Mouse (Mus musculus): ENCODE data around the gene Arhgap18. TPM values are rescaled to one million over a fixed set of nuclear protein-coding genes. Genes with fewer than 3 reads are reported as not detected.

Gene Arhgap18
- total and polyA plus RNA-seq, 2 experiments from 2014 or later = 5.3 to 8.3 TPM

DNA sequence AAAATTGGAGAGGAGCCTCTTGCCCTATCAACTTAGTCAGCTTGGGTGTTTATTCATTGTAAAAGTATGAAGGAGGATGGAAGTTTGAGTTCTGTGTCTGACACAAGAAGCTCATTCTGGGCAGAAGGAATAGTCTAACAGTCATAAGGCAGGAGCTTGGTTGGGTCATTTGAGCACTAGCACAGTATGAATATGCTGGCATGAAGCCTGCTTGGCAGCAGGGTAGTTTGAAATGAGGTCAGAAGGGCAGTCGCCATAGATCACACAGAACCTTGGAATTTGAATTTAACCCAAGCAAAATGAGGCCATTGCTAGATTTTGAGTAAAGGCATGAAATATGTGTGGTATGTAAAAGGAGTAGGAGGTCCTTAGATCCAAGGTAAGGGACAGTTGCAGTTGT lies 139.9 kb downstream of the Arhgap18 start:
- Histone ChIP-seq H3K27me3 (ENCODE audit: insufficient read depth, low read length) (no peaks in the 10 kb centered on the region), H3K36me3 (ENCODE audit: insufficient read depth, low read length) (no peaks in the 10 kb centered on the region), H3K9me3 (ENCODE audit: low read length) (no peaks in the 10 kb centered on the region), H3K27ac (no peak overlapping the region), H3K4me3 (ENCODE audit: low read length) (no peak overlapping the region), H3K9ac (replicated peaks; ENCODE audit: low read length) (no peak overlapping the region), H3K4me2 (ENCODE audit: low read depth, low read length) (no peak overlapping the region), H3K4me1 (ENCODE audit: insufficient read depth, low read length) (no peaks in the 10 kb centered on the region)
- DNase-seq (ENCODE audit: low spot score) = no peak
- ATAC-seq = no peak
- WGBS = 58% methylated on average over 1 of the region's 1 CpGs
- no peak for TF ChIP-seq CTCF (IDR thresholded peaks at IDR 0.05; ENCODE audit: low read depth)

GRCm38 (mm10) chr10:26895726-26896125 lies 142.5 kb downstream of the Arhgap18 start:
- Histone ChIP-seq H3K4me1 (ENCODE audit: insufficient read depth, low read length) (no peaks in the 10 kb centered on the region), H3K4me2 (ENCODE audit: low read depth, low read length) (no peak overlapping the region), H3K27me3 (ENCODE audit: insufficient read depth, low read length) (no peaks in the 10 kb centered on the region), H3K9me3 (ENCODE audit: low read length) (no peaks in the 10 kb centered on the region), H3K4me3 (ENCODE audit: low read length) (no peak overlapping the region), H3K36me3 (ENCODE audit: insufficient read depth, low read length) (no peaks in the 10 kb centered on the region), H3K9ac (replicated peaks; ENCODE audit: low read length) (no peak overlapping the region), H3K27ac (no peak overlapping the region)
- no peak for DNase-seq (ENCODE audit: low spot score)
- ATAC-seq = no peak
- no peak for TF ChIP-seq CTCF (IDR thresholded peaks at IDR 0.05; ENCODE audit: low read depth)
- 82% methylated on average over 6 of the region's 6 CpGs for WGBS

DNA sequence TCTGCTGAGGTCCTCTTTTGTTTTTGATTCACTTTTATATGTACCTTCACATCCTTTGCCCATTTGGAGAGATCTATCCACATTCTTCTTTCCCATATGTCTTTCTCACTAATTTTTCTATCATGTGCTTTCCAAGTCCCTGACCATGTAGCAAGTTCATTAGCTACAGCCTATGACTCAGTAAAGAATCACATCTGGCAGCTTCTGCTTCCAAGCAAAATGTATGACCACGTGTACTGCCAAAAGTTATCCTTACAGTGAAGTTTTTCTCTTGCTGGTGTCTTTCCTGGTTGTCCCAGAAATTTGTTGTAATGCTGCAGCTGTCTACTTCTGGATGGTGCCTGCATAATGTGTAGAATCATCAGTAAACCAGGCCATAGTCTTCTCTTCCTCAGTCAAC lies 147.2 kb downstream of the Arhgap18 start:
- Histone ChIP-seq H3K4me2 (ENCODE audit: low read depth, low read length) (no peak overlapping the region), H3K4me1 (ENCODE audit: insufficient read depth, low read length) (no peaks in the 10 kb centered on the region), H3K9ac (replicated peaks; ENCODE audit: low read length) (no peak overlapping the region), H3K27me3 (ENCODE audit: insufficient read depth, low read length) (no peaks in the 10 kb centered on the region), H3K4me3 (ENCODE audit: low read length) (no peak overlapping the region), H3K9me3 (ENCODE audit: low read length) (no peaks in the 10 kb centered on the region), H3K27ac (no peak overlapping the region), H3K36me3 (ENCODE audit: insufficient read depth, low read length) (no peaks in the 10 kb centered on the region)
- DNase-seq (ENCODE audit: low spot score) (no peak), ATAC-seq (no peak)
- TF ChIP-seq CTCF (IDR thresholded peaks at IDR 0.05; ENCODE audit: low read depth) = no peak
- 76% methylated on average over 1 of the region's 1 CpGs for WGBS

DNA sequence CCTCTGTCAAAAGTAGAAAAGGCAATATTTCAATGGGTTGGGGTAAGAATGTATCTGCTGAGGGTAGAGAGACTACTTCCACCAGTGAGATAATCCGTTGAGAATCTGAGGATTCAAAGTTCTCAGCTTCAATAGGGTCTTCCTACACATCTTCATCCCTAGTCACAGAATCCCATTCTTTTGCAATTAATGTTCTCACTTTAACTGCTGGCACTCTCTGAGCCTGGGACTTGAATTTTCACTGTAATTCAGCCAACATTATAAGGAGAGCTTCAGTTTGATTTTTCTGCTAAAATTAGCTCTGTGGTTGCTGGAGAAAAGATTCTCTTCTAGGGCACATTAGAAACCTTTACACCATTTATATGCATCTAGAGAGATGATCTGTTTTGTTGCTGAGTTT lies 150.6 kb downstream of the Arhgap18 start:
- H3K4me1 ChIP-seq (ENCODE audit: insufficient read depth, low read length) = no peaks in the 10 kb centered on the region
- H3K4me3 ChIP-seq (ENCODE audit: low read length) = no peak overlapping the region
- H3K27me3 ChIP-seq (ENCODE audit: insufficient read depth, low read length) = no peaks in the 10 kb centered on the region
- ATAC-seq = no peak
- no peaks in the 10 kb centered on the region for H3K9me3 ChIP-seq (ENCODE audit: low read length)
- no peak overlapping the region for H3K9ac ChIP-seq (replicated peaks; ENCODE audit: low read length)
- no peaks in the 10 kb centered on the region for H3K36me3 ChIP-seq (ENCODE audit: insufficient read depth, low read length)
- H3K27ac ChIP-seq = no peak overlapping the region
- H3K4me2 ChIP-seq (ENCODE audit: low read depth, low read length) = no peak overlapping the region
- no peak for DNase-seq (ENCODE audit: low spot score)
- no peak for TF ChIP-seq CTCF (IDR thresholded peaks at IDR 0.05; ENCODE audit: low read depth)
- WGBS = 81% methylated on average over 1 of the region's 1 CpGs

- no peak overlapping the region for H3K4me2 ChIP-seq (ENCODE audit: low read depth, low read length)
- H3K9me3 ChIP-seq (ENCODE audit: low read length) = no peaks in the 10 kb centered on the region
- H3K9ac ChIP-seq (replicated peaks; ENCODE audit: low read length) = no peak overlapping the region
- WGBS = 84% methylated on average over 3 of the region's 3 CpGs
- no peak for TF ChIP-seq CTCF (IDR thresholded peaks at IDR 0.05; ENCODE audit: low read depth)
- H3K4me3 ChIP-seq (ENCODE audit: low read length) = no peak overlapping the region
- DNase-seq (ENCODE audit: low spot score) = no peak
- H3K27me3 ChIP-seq (ENCODE audit: insufficient read depth, low read length) = no peaks in the 10 kb centered on the region
- H3K4me1 ChIP-seq (ENCODE audit: insufficient read depth, low read length) = no peaks in the 10 kb centered on the region
- no peak overlapping the region for H3K27ac ChIP-seq
- no peaks in the 10 kb centered on the region for H3K36me3 ChIP-seq (ENCODE audit: insufficient read depth, low read length)
- ATAC-seq = no peak
Measured at GRCm38 (mm10) chr10:26911176-26911575, 158.0 kb downstream of the Arhgap18 start.

GRCm38 (mm10) chr10:26912112-26912797 lies 159.0 kb downstream of the Arhgap18 start:
- TF ChIP-seq CTCF (IDR thresholded peaks at IDR 0.05; ENCODE audit: low read depth) = no peak
- Histone ChIP-seq H3K36me3 (ENCODE audit: insufficient read depth, low read length) (no peaks in the 10 kb centered on the region), H3K4me3 (ENCODE audit: low read length) (no peak overlapping the region), H3K9me3 (ENCODE audit: low read length) (no peaks in the 10 kb centered on the region), H3K9ac (replicated peaks; ENCODE audit: low read length) (no peak overlapping the region), H3K27me3 (ENCODE audit: insufficient read depth, low read length) (no peaks in the 10 kb centered on the region), H3K4me1 (ENCODE audit: insufficient read depth, low read length) (no peaks in the 10 kb centered on the region), H3K4me2 (ENCODE audit: low read depth, low read length) (no peak overlapping the region), H3K27ac (no peak overlapping the region)
- ATAC-seq (peak; percentile 72), DNase-seq (ENCODE audit: low spot score) (peak; percentile 60)
- 40% methylated on average over 7 of the region's 7 CpGs for WGBS

GRCm38 (mm10) chr10:26912807-26913206 lies 159.6 kb downstream of the Arhgap18 start:
- WGBS = 64% methylated on average over 1 of the region's 1 CpGs
- DNase-seq (ENCODE audit: low spot score) (no peak), ATAC-seq (peak; percentile 58; the same call in 1 of the 2 replicates)
- Histone ChIP-seq H3K27ac (no peak overlapping the region), H3K4me3 (ENCODE audit: low read length) (no peak overlapping the region), H3K4me1 (ENCODE audit: insufficient read depth, low read length) (no peaks in the 10 kb centered on the region), H3K9ac (replicated peaks; ENCODE audit: low read length) (no peak overlapping the region), H3K27me3 (ENCODE audit: insufficient read depth, low read length) (no peaks in the 10 kb centered on the region), H3K9me3 (ENCODE audit: low read length) (no peaks in the 10 kb centered on the region), H3K36me3 (ENCODE audit: insufficient read depth, low read length) (no peaks in the 10 kb centered on the region), H3K4me2 (ENCODE audit: low read depth, low read length) (no peak overlapping the region)
- TF ChIP-seq CTCF (IDR thresholded peaks at IDR 0.05; ENCODE audit: low read depth) = no peak

All from hindbrain, postnatal 0 days (tissue).